Mouse (Mus musculus): ENCODE results near the gene Ppox. TPM values are rescaled to one million over a fixed set of nuclear protein-coding genes. Genes with fewer than 3 reads are reported as not detected.

Gene Ppox
- total and polyA plus RNA-seq, 3 experiments = 9.7 to 31.4 (median 12.0) TPM

DNA sequence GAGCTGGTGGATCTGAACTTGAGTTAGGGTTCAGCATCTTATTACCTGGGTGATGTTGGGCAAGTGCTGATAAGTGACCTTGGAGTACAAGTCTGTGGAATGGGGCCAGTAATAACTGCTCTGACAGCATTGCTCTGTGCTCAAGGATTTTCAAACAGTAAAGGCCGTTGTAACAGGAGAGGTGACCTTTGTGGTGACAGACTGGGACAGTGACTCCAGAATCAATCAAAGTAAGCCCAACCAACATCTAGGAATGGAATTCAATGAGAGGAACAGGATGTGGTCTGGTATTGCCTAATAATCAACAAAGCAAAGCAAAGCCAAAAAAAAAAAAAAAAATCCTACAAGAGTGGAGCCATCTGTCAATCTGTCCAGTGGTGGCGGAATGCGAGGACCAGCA lies 20.7 kb downstream of the Ppox start:
- H3K4me3 ChIP-seq = no peak overlapping the region
- no peaks in the 10 kb centered on the region for H3K79me2 ChIP-seq (replicated peaks; ENCODE audit: control insufficient read depth, insufficient read depth, low read length)
- no peak overlapping the region for H3K27ac ChIP-seq
- TF ChIP-seq POLR2A (IDR thresholded peaks at IDR 0.05; ENCODE audit: insufficient read depth, low read depth, low read length) (no peak), EP300 (IDR thresholded peaks at IDR 0.05; ENCODE audit: insufficient read depth, low read depth, low read length) (no peak), CTCF (IDR thresholded peaks at IDR 0.05) (no peak)
- H3K27me3 ChIP-seq (ENCODE audit: control insufficient read depth, insufficient read depth, low read length) = no peaks in the 10 kb centered on the region
- H3K9ac ChIP-seq (ENCODE audit: low read depth, low read length) = no peak overlapping the region
- DNase-seq = no peak
- intact Hi-C loops (cut with DNase I) = no loop called here
- 61% methylated on average over 3 of the region's 3 CpGs for WGBS
- peaks cover 4% of the 10 kb centered on the region; the same call in 1 of the 2 replicates for H3K36me3 ChIP-seq (ENCODE audit: control insufficient read depth, insufficient read depth, low read length)
- H3K4me1 ChIP-seq (ENCODE audit: control insufficient read depth, insufficient read depth, low read length) = peaks cover 8% of the 10 kb centered on the region

DNA sequence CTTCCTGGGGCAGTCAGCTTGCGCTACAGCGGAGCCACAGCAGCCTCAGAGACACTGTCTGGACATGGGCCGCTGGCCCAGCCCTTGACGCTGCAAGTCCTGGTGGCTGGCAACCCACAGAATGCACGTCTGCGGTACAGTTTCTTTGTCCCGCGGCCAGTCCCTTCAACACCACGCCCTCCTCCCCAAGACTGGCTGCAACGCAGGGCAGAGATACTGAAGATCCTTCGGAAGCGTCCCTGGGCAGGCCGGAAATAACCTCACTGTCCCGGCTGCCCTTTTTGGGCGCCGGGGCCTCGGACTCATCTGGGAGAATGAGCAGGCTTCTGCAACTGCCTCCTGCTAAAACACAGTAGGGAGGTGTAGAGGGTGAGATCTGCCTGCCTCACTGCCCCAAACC lies 22.1 kb downstream of the Ppox start:
- no peaks in the 10 kb centered on the region for H3K27me3 ChIP-seq (ENCODE audit: control insufficient read depth, insufficient read depth, low read length)
- no peaks in the 10 kb centered on the region for H3K79me2 ChIP-seq (replicated peaks; ENCODE audit: control insufficient read depth, insufficient read depth, low read length)
- WGBS = 59% methylated on average over 17 of the region's 17 CpGs
- intact Hi-C loops (cut with DNase I) = no loop called here
- no peak overlapping the region; the same call in 1 of the 2 replicates for H3K4me3 ChIP-seq
- TF ChIP-seq EP300 (IDR thresholded peaks at IDR 0.05; ENCODE audit: insufficient read depth, low read depth, low read length) (no peak), POLR2A (IDR thresholded peaks at IDR 0.05; ENCODE audit: insufficient read depth, low read depth, low read length) (no peak), CTCF (IDR thresholded peaks at IDR 0.05) (no peak)
- 0 out of 2 replicates have a peak overlapping the region, but pooled peaks have one; percentile 9 for H3K27ac ChIP-seq
- no peak for DNase-seq
- no peak overlapping the region for H3K9ac ChIP-seq (ENCODE audit: low read depth, low read length)
- H3K36me3 ChIP-seq (ENCODE audit: control insufficient read depth, insufficient read depth, low read length) = peaks cover 4% of the 10 kb centered on the region; the same call in 1 of the 2 replicates
- peaks cover 8% of the 10 kb centered on the region for H3K4me1 ChIP-seq (ENCODE audit: control insufficient read depth, insufficient read depth, low read length)

DNA sequence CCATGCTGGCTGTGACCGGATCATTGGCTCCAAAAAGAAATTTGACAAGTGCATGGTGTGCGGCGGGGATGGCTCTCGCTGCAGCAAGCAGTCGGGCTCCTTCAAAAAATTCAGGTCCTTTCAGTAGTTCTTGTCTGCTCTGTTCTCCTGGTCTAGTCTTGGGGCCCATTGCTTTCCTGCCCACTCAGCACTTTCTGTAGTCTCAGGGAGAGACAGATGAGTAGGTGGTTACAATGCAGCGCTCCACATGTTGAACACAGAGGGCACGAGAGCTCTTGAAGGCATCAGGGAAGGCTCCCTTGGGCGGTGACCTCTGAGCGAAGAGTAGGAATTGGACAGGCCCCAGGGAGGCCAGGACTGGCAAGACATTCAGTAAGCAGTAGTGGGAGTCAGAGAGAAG lies 23.2 kb downstream of the Ppox start:
- Histone ChIP-seq H3K4me3 (no peak overlapping the region), H3K27me3 (ENCODE audit: control insufficient read depth, insufficient read depth, low read length) (no peaks in the 10 kb centered on the region), H3K79me2 (replicated peaks; ENCODE audit: control insufficient read depth, insufficient read depth, low read length) (no peaks in the 10 kb centered on the region), H3K36me3 (ENCODE audit: control insufficient read depth, insufficient read depth, low read length) (peaks cover 4% of the 10 kb centered on the region; the same call in 1 of the 2 replicates), H3K9ac (ENCODE audit: low read depth, low read length) (no peak overlapping the region), H3K27ac (no peak overlapping the region), H3K4me1 (ENCODE audit: control insufficient read depth, insufficient read depth, low read length) (peaks cover 6% of the 10 kb centered on the region)
- intact Hi-C loops (cut with DNase I) = loop anchor here (1.0 to 2.0 kb wide), 2 partner anchors 34 to 147 kb away; no protein-coding TSS in a partner anchor
- no peak for TF ChIP-seq EP300 (IDR thresholded peaks at IDR 0.05; ENCODE audit: insufficient read depth, low read depth, low read length)
- TF ChIP-seq POLR2A (IDR thresholded peaks at IDR 0.05; ENCODE audit: insufficient read depth, low read depth, low read length) = no peak
- no peak for TF ChIP-seq CTCF (IDR thresholded peaks at IDR 0.05)
- DNase-seq = no peak
- WGBS = 83% methylated on average over 9 of the region's 9 CpGs

- WGBS = 61% methylated on average over 15 of the region's 15 CpGs
- no peak overlapping the region for H3K27ac ChIP-seq
Measured at GRCm38 (mm10) chr1:171256937-171257548, 23.9 kb downstream of the Ppox start.

GRCm38 (mm10) chr1:171256095-171256818 lies 24.7 kb downstream of the Ppox start:
- intact Hi-C loops (cut with DNase I) = loop anchor here (2.0 kb wide), 1 partner anchor 145 kb away; no protein-coding TSS in a partner anchor
- WGBS = 78% methylated on average over 24 of the region's 24 CpGs
- DNase-seq = no peak
- TF ChIP-seq CTCF (IDR thresholded peaks at IDR 0.05) = peak; percentile 40
- TF ChIP-seq EP300 (IDR thresholded peaks at IDR 0.05; ENCODE audit: insufficient read depth, low read depth, low read length) = no peak
- H3K27me3 ChIP-seq (ENCODE audit: control insufficient read depth, insufficient read depth, low read length) = no peaks in the 10 kb centered on the region
- no peak overlapping the region for H3K4me3 ChIP-seq
- H3K79me2 ChIP-seq (replicated peaks; ENCODE audit: control insufficient read depth, insufficient read depth, low read length) = no peaks in the 10 kb centered on the region
- H3K27ac ChIP-seq = no peak overlapping the region
- peaks cover 1% of the 10 kb centered on the region for H3K4me1 ChIP-seq (ENCODE audit: control insufficient read depth, insufficient read depth, low read length)
- no peak overlapping the region for H3K9ac ChIP-seq (ENCODE audit: low read depth, low read length)
- H3K36me3 ChIP-seq (ENCODE audit: control insufficient read depth, insufficient read depth, low read length) = no peaks in the 10 kb centered on the region

More at GRCm38 (mm10) chr1:171256937-171257548, 23.9 kb downstream of the Ppox start:
- no peak for TF ChIP-seq POLR2A (IDR thresholded peaks at IDR 0.05; ENCODE audit: insufficient read depth, low read depth, low read length)
- no peak for TF ChIP-seq EP300 (IDR thresholded peaks at IDR 0.05; ENCODE audit: insufficient read depth, low read depth, low read length)
- TF ChIP-seq CTCF (IDR thresholded peaks at IDR 0.05) = no peak; the same call in 1 of the 2 replicates
- Histone ChIP-seq H3K4me1 (ENCODE audit: control insufficient read depth, insufficient read depth, low read length) (peaks cover 1% of the 10 kb centered on the region), H3K79me2 (replicated peaks; ENCODE audit: control insufficient read depth, insufficient read depth, low read length) (no peaks in the 10 kb centered on the region), H3K36me3 (ENCODE audit: control insufficient read depth, insufficient read depth, low read length) (peaks cover under 1% of the 10 kb centered on the region; the same call in 1 of the 2 replicates), H3K9ac (ENCODE audit: low read depth, low read length) (no peak overlapping the region), H3K4me3 (no peak overlapping the region), H3K27me3 (ENCODE audit: control insufficient read depth, insufficient read depth, low read length) (no peaks in the 10 kb centered on the region)
- peak; percentile 61 to 66 for DNase-seq
- intact Hi-C loops (cut with DNase I) = loop anchor here (1.0 to 2.0 kb wide), 2 partner anchors 34 to 146 kb away; no protein-coding TSS in a partner anchor

DNA sequence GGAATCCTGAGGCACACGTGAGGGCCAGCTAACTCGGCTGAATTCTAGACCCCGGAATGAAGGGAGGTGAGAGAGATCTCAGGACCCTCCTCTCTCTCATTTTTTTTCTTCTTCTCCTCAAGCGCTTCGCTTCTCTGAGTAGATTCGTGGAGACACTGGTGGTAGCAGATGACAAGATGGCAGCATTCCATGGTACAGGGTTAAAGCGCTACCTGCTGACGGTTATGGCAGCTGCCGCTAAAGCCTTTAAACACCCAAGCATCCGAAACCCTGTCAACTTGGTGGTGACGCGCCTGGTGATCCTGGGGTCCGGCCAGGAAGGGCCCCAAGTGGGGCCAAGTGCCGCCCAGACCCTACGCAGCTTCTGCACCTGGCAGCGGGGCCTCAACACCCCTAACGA lies 28.6 kb downstream of the Ppox start:
- intact Hi-C loops (cut with DNase I) = no loop called here
- WGBS = 68% methylated on average over 17 of the region's 17 CpGs
- H3K4me1 ChIP-seq (ENCODE audit: control insufficient read depth, insufficient read depth, low read length) = peaks cover 10% of the 10 kb centered on the region
- no peak overlapping the region for H3K4me3 ChIP-seq
- TF ChIP-seq POLR2A (IDR thresholded peaks at IDR 0.05; ENCODE audit: insufficient read depth, low read depth, low read length) (no peak), CTCF (IDR thresholded peaks at IDR 0.05) (no peak), EP300 (IDR thresholded peaks at IDR 0.05; ENCODE audit: insufficient read depth, low read depth, low read length) (no peak)
- H3K27ac ChIP-seq = peak overlapping the region; percentile 98
- H3K9ac ChIP-seq (ENCODE audit: low read depth, low read length) = no peak overlapping the region
- no peak for DNase-seq
- no peaks in the 10 kb centered on the region for H3K79me2 ChIP-seq (replicated peaks; ENCODE audit: control insufficient read depth, insufficient read depth, low read length)
- no peaks in the 10 kb centered on the region for H3K36me3 ChIP-seq (ENCODE audit: control insufficient read depth, insufficient read depth, low read length)
- H3K27me3 ChIP-seq (ENCODE audit: control insufficient read depth, insufficient read depth, low read length) = no peaks in the 10 kb centered on the region

Data from heart, adult 2 months (tissue).